Mouse (Mus musculus): ENCODE data around the gene Clba1.
"Not testable (repeated sequence)": the region's sequence is repeated elsewhere in the genome, so short reads cannot be mapped to it uniquely, and the experiment has no call there.

- not testable (repeated sequence) for TF ChIP-seq CTCF, POLR2A (IDR thresholded peaks at IDR 0.05; ENCODE audit: extremely low read depth, insufficient read depth, low read length)
Measured at GRCm38 (mm10) chr12:112816866-112817265, 8.1 kb downstream of the Clba1 start.

Measured in cortical plate, adult 2 months (tissue).